Mouse (Mus musculus): ENCODE results near the gene Nol3.
"Not testable (repeated sequence)": the region's sequence is repeated elsewhere in the genome, so short reads cannot be mapped to it uniquely, and the experiment has no call there.

The Nol3 gene

GRCm38 (mm10) chr8:105289805-105290460, 14.0 kb downstream of the Nol3 start, which contains the start of gene 4931428F04Rik:
Gene 4931428F04Rik, minus strand, starts transcription at chr8:105289864.
- DNase-seq (ENCODE audit: low spot score): no peak

- peak; percentile 80 for DNase-seq (ENCODE audit: low spot score)
These were observed 14.8 kb downstream of the Nol3 start for GRCm38 (mm10) chr8:105290554-105291314.

GRCm38 (mm10) chr8:105291364-105291763, 15.4 kb downstream of the Nol3 start:
- not testable (repeated sequence) for DNase-seq (ENCODE audit: low spot score)

GRCm38 (mm10) chr8:105291802-105292201, 15.9 kb downstream of the Nol3 start:
- DNase-seq (ENCODE audit: low spot score): not testable (repeated sequence)

GRCm38 (mm10) chr8:105292471-105292870, 16.5 kb downstream of the Nol3 start:
- DNase-seq (ENCODE audit: low spot score): no peak

- no peak for DNase-seq (ENCODE audit: low spot score)
These were observed 17.5 kb downstream of the Nol3 start for GRCm38 (mm10) chr8:105293405-105293804.

GRCm38 (mm10) chr8:105294776-105295175, 18.8 kb downstream of the Nol3 start:
- DNase-seq (ENCODE audit: low spot score): no peak

GRCm38 (mm10) chr8:105295256-105295655, 19.3 kb downstream of the Nol3 start:
- no peak for DNase-seq (ENCODE audit: low spot score)

- no peak for DNase-seq (ENCODE audit: low spot score)
These were observed 20.1 kb downstream of the Nol3 start, which contains the start of gene Exoc3l for GRCm38 (mm10) chr8:105295895-105296573. Gene Exoc3l, minus strand, starts transcription at chr8:105296101.

- DNase-seq (ENCODE audit: low spot score): peak; percentile 79
These were observed 21.7 kb downstream of the Nol3 start, which contains the start of gene E2f4 for GRCm38 (mm10) chr8:105297511-105298192. Gene E2f4, plus strand, starts transcription at chr8:105297663.

GRCm38 (mm10) chr8:105298351-105299252, 22.7 kb downstream of the Nol3 start:
- no peak for DNase-seq (ENCODE audit: low spot score)

- DNase-seq (ENCODE audit: low spot score): peak; percentile 75
These were observed 24.0 kb downstream of the Nol3 start for GRCm38 (mm10) chr8:105299962-105300361.

GRCm38 (mm10) chr8:105303396-105303795, 27.5 kb downstream of the Nol3 start:
- DNase-seq (ENCODE audit: low spot score): no peak

GRCm38 (mm10) chr8:105303874-105304273, 27.9 kb downstream of the Nol3 start:
- DNase-seq (ENCODE audit: low spot score): no peak

- DNase-seq (ENCODE audit: low spot score): no peak
These were observed 28.6 kb downstream of the Nol3 start for GRCm38 (mm10) chr8:105304325-105305210.

GRCm38 (mm10) chr8:105305211-105306145, 29.5 kb downstream of the Nol3 start, which contains the start of gene Elmo3:
Gene Elmo3, plus strand, starts transcription at chr8:105305601.
- no peak for DNase-seq (ENCODE audit: low spot score)

GRCm38 (mm10) chr8:105306146-105306691, 30.3 kb downstream of the Nol3 start:
- DNase-seq (ENCODE audit: low spot score): no peak

GRCm38 (mm10) chr8:105307670-105308069, 31.7 kb downstream of the Nol3 start:
- no peak for DNase-seq (ENCODE audit: low spot score)

Measured in spleen, adult 12 weeks (tissue).